9 mouse cellular contexts compared by ENCODE assay signal in genomic region chr16:25746807-25747206, GRCm38 (mm10).
DNase-seq lines count a peak whose midpoint lies in the region; ATAC-seq and TF ChIP-seq lines count a peak whose summit lies in the region.
"Had no signal": no experiment of that assay in that cellular context is flagged by ENCODE, and none has a peak within 500 bp of the region (broad histone marks: within the 10 kb centered on the region; RNA-seq: fewer than 3 reads in every experiment).

No protein-coding gene starts in this region.

- TF ChIP-seq CTCF in lung, adult 2 months (IDR thresholded peaks at IDR 0.05; ENCODE audit: insufficient read depth, low read length) = no peak

- H3K9ac ChIP-seq in embryonic facial prominence, embryonic 12.5 days = no peak overlapping the region
- no peak overlapping the region for H3K9ac ChIP-seq in liver, embryonic 12.5 days
- H3K9ac ChIP-seq: hindbrain, embryonic 15.5 days had no signal

- H3K27ac ChIP-seq in embryonic facial prominence, embryonic 12.5 days = no peak overlapping the region
- H3K27ac ChIP-seq in liver, embryonic 12.5 days = no peak overlapping the region
- H3K27ac ChIP-seq: hindbrain, embryonic 15.5 days had no signal

- H3K4me1 ChIP-seq in lung, adult 2 months (ENCODE audit: control insufficient read depth, insufficient read depth, low read length) = no peaks in the 10 kb centered on the region
- peaks cover 4% of the 10 kb centered on the region; the same call in 1 of the 2 replicates for H3K4me1 ChIP-seq in embryonic facial prominence, embryonic 12.5 days
- no peaks in the 10 kb centered on the region for H3K4me1 ChIP-seq in liver, embryonic 12.5 days
- H3K4me1 ChIP-seq: hindbrain, embryonic 15.5 days had no signal

- 0 out of 2 replicates have a peak, but pooled peaks have one; percentile 28 for ATAC-seq in embryonic facial prominence, embryonic 12.5 days (ENCODE audit: insufficient number of reproducible peaks, insufficient read depth, low FRiP score, low TSS enrichment)
- no peak for ATAC-seq in liver, embryonic 12.5 days

- no peak for TF ChIP-seq POLR2A in lung, adult 2 months (IDR thresholded peaks at IDR 0.05; ENCODE audit: borderline replicate concordance, extremely low read depth, low read depth, low read length)

- H3K4me2 ChIP-seq in embryonic facial prominence, embryonic 12.5 days (replicated peaks) = no peak overlapping the region
- H3K4me2 ChIP-seq in liver, embryonic 12.5 days = no peak overlapping the region
- H3K4me2 ChIP-seq: hindbrain, embryonic 15.5 days had no signal

- H3K36me3 ChIP-seq in embryonic facial prominence, embryonic 12.5 days = no peaks in the 10 kb centered on the region
- no peaks in the 10 kb centered on the region for H3K36me3 ChIP-seq in liver, embryonic 12.5 days
- H3K36me3 ChIP-seq: hindbrain, embryonic 15.5 days had no signal

- WGBS in lung, adult 2 months = 16% methylated on average over 3 of the region's 3 CpGs
- WGBS in embryonic facial prominence, embryonic 12.5 days = 17% methylated on average over 3 of the region's 3 CpGs
- WGBS in liver, embryonic 12.5 days (ENCODE audit: insufficient replicate concordance) = 46% methylated on average over 3 of the region's 3 CpGs

- no peaks in the 10 kb centered on the region for H3K27me3 ChIP-seq in embryonic facial prominence, embryonic 12.5 days
- H3K27me3 ChIP-seq in liver, embryonic 12.5 days (replicated peaks) = no peaks in the 10 kb centered on the region
- H3K27me3 ChIP-seq: hindbrain, embryonic 15.5 days had no signal

- H3K9me3 ChIP-seq in embryonic facial prominence, embryonic 12.5 days = no peaks in the 10 kb centered on the region
- no peaks in the 10 kb centered on the region for H3K9me3 ChIP-seq in liver, embryonic 12.5 days (replicated peaks)
- H3K9me3 ChIP-seq: hindbrain, embryonic 15.5 days had no signal

- DNase-seq in lung, adult 18-20 months = peak; percentile 10 to 26
- no peak for DNase-seq in lung, adult 2 months
- peak; percentile 17 to 26 for DNase-seq in kidney, adult 8-10 months
- peak; percentile 56 for DNase-seq in mesoderm, embryonic 11.5 days (ENCODE audit: low read depth, low spot score)
- DNase-seq in frontal cortex, adult 2 months (ENCODE audit: extremely low spot score in 1 of 2, low spot score in 1 of 2) = no peak
- no peak for DNase-seq in right cerebral cortex, postnatal 36 days (ENCODE audit: low spot score in 2 of 2)

- H3K4me3 ChIP-seq in lung, adult 2 months (replicated peaks; ENCODE audit: extremely low read depth, low read depth, low read length) = no peak overlapping the region
- no peak overlapping the region for H3K4me3 ChIP-seq in embryonic facial prominence, embryonic 12.5 days
- no peak overlapping the region for H3K4me3 ChIP-seq in liver, embryonic 12.5 days
- H3K4me3 ChIP-seq: hindbrain, embryonic 15.5 days had no signal

Comparison
In these comparisons a context has a peak if more than half of its experiments do, and no peak if none do; other contexts are left out.
1. DNase-seq: peak in lung, adult 18-20 months (2 of 2), kidney, adult 8-10 months (2 of 2) and mesoderm, embryonic 11.5 days (single experiment); none in lung, adult 2 months (single experiment), frontal cortex, adult 2 months (0 of 2) and right cerebral cortex, postnatal 36 days (0 of 2).